8 mouse cellular contexts compared by ENCODE assay signal in the genomic region with DNA sequence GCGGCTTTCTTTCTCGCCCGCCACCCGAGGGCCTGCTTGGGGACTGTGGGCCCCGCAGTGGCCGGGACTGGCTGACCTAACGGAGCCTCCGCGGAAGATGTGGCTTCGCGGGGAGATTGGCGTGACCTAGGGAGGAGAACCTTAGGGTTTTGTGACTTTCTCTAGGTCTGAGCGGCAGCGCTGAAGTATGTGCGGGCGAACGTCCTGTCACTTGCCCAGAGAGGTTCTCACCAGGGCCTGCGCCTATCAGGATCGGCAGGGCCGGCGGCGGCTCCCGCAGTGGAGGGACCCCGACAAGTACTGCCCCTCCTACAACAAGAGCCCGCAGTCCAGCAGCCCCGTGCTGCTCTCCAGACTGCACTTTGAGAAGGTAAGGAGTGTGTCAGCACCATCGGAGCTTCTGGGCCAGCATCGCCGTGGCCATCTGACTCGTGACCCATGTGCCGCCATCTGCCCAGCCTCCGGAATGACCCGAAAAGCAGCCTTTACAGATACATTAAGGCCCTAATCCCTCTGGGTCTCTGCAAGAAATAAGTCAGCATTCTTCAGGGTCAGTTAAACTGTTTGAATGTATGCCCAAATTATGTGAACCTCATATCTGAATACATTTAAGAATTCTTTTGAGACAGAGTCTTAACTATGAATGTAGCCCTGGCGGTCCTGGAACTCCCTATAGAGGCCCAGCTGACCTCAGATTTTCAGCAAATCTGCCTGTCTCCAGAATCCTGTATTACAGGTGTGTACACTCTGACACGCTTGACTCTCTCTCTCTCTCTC. TPM values are rescaled to one million over a fixed set of nuclear protein-coding genes. Genes with fewer than 3 reads are reported as not detected.
A peak's percentile ranks its signal among the peaks of the same experiment; 100 is the strongest.
DNase-seq lines count a peak whose midpoint lies in the region; ATAC-seq lines count a peak whose summit lies in the region.

No protein-coding gene starts in this region.

- peak; percentile 70 for ATAC-seq in erythroblast, adult 5-6 weeks (replicated peaks; ENCODE audit: low FRiP score, poor library complexity, severe bottlenecking)

- H3K9me3 ChIP-seq in megakaryocyte, embryonic 14.5 days, result no peaks in the 10 kb centered on the region

- peaks cover 38% of the 10 kb centered on the region for H3K4me1 ChIP-seq in megakaryocyte, embryonic 14.5 days

- H3K27me3 ChIP-seq in megakaryocyte, embryonic 14.5 days (replicated peaks), result peaks cover 4% of the 10 kb centered on the region

- DNase-seq in adrenal gland, adult 18-20 months (ENCODE audit: low spot score in 2 of 2), result peak; percentile 51 to 53
- no peak for DNase-seq in adrenal gland, postnatal 4 days (ENCODE audit: low spot score in 2 of 2)
- DNase-seq in brain, adult 2 months (ENCODE audit: low read depth, low spot score), result peak; percentile 62
- DNase-seq in heart, postnatal 14 days, result peak; percentile 54 to 55
- DNase-seq in left cerebral cortex, postnatal 36 days (ENCODE audit: low spot score in 2 of 2), result peak; percentile 54 to 55
- DNase-seq in spleen, postnatal 10 days (ENCODE audit: low spot score in 2 of 2), result peak; percentile 51 to 64

- peaks cover 61% of the 10 kb centered on the region for H3K36me3 ChIP-seq in megakaryocyte, embryonic 14.5 days (replicated peaks; ENCODE audit: low read length)

- intact Hi-C loops in heart, postnatal 14 days (cut with DNase I), result loop anchor here (5.0 kb wide), 2 partner anchors 68 to 163 kb away; partner anchors contain the start of gene H1fx
- intact Hi-C loops in left cerebral cortex, postnatal 36 days (cut with DNase I), result loop anchor here (5.0 to 10.0 kb wide), 4 partner anchors 68 to 190 kb away; partner anchors contain the start of gene H1fx

- H3K4me3 ChIP-seq in megakaryocyte, embryonic 14.5 days (replicated peaks), result peak overlapping the region; percentile 94

RNA-seq across cellular contexts. Expression of gene Hmces, which starts 0.8 kb away (rescaled TPM):
- total RNA-seq in adrenal gland, adult 18-20 months (2021), result 10 to 100 TPM; 23.1 to 24.8 TPM
- total RNA-seq in adrenal gland, postnatal 4 days (2021), result 10 to 100 TPM; 33.4 to 35.9 TPM
- total RNA-seq in erythroblast, adult 5-6 weeks (2015; ENCODE audit: low replicate concordance), result 10.0 TPM in 2 replicates
- 7.8 and 8.6 TPM in 2 replicates for total RNA-seq in erythroblast, adult 5-6 weeks (2017; ENCODE audit: low replicate concordance)
- 10 to 100 TPM; 12.0 to 12.2 TPM for total RNA-seq in heart, postnatal 14 days (2021)
- total RNA-seq in left cerebral cortex, postnatal 36 days (2021), result 10 to 100 TPM; 21.2 to 25.7 TPM
- 1.5 TPM in 1 of 2 replicates, not detected in the other for polyA plus RNA-seq in megakaryocyte, embryonic 14.5 days (2012; ENCODE audit: insufficient read depth, low replicate concordance)

RNA-seq across cellular contexts. Expression of gene Copg1, which starts 26.9 kb away (rescaled TPM):
- 100 to 1,000 TPM; 103 to 105 TPM for total RNA-seq in adrenal gland, adult 18-20 months (2021)
- total RNA-seq in adrenal gland, postnatal 4 days (2021), result 100 to 1,000 TPM; 132 to 136 TPM
- total RNA-seq in erythroblast, adult 5-6 weeks (2015; ENCODE audit: low replicate concordance), result 11.1 and 11.5 TPM in 2 replicates
- total RNA-seq in erythroblast, adult 5-6 weeks (2017; ENCODE audit: low replicate concordance), result 14.5 and 20.5 TPM in 2 replicates
- total RNA-seq in heart, postnatal 14 days (2021), result 10 to 100 TPM; 50.4 to 55.7 TPM
- 100 to 1,000 TPM; 230 to 232 TPM for total RNA-seq in left cerebral cortex, postnatal 36 days (2021)
- polyA plus RNA-seq in megakaryocyte, embryonic 14.5 days (2012; ENCODE audit: insufficient read depth, low replicate concordance), result 6.8 and 8.2 TPM in 2 replicates

Comparison
In these comparisons a context has a peak if more than half of its experiments do, and no peak if none do; other contexts are left out.
1. DNase-seq: peak in adrenal gland, adult 18-20 months (2 of 2), brain, adult 2 months (single experiment), heart, postnatal 14 days (2 of 2), left cerebral cortex, postnatal 36 days (2 of 2) and spleen, postnatal 10 days (2 of 2); none in adrenal gland, postnatal 4 days (0 of 2).